Mouse (Mus musculus): ENCODE measurements around the gene Chst13.

Gene Chst13

GRCm38 (mm10) chr6:90324991-90325390 lies at the start of gene Chst13:
Chst13 (minus strand) TSS chr6:90325185.
- DNase-seq (ENCODE audit: low read depth): no peak

GRCm38 (mm10) chr6:90374647-90375046 lies 49.7 kb upstream of the Chst13 start:
- no peak for DNase-seq (ENCODE audit: low read depth)

- DNase-seq (ENCODE audit: low read depth): peak; percentile 43
Observed at GRCm38 (mm10) chr6:90369725-90370553, 45.0 kb upstream of the Chst13 start.

- peak; percentile 95 for DNase-seq (ENCODE audit: low read depth)
Observed at GRCm38 (mm10) chr6:90368976-90369724, 44.2 kb upstream of the Chst13 start, which contains the start of gene Zxdc. Zxdc (plus strand) TSS chr6:90369492.

- no peak for DNase-seq (ENCODE audit: low read depth)
Observed at GRCm38 (mm10) chr6:90363301-90363700, 38.3 kb upstream of the Chst13 start.

- no peak for DNase-seq (ENCODE audit: low read depth)
Observed at GRCm38 (mm10) chr6:90360922-90361614, 36.1 kb upstream of the Chst13 start.

- DNase-seq (ENCODE audit: low read depth): peak; percentile 35
Observed at GRCm38 (mm10) chr6:90360024-90360781, 35.2 kb upstream of the Chst13 start.

- no peak for DNase-seq (ENCODE audit: low read depth)
Observed at GRCm38 (mm10) chr6:90359445-90359844, 34.5 kb upstream of the Chst13 start.

GRCm38 (mm10) chr6:90358142-90358541 lies 33.2 kb upstream of the Chst13 start:
- DNase-seq (ENCODE audit: low read depth): no peak

- no peak for DNase-seq (ENCODE audit: low read depth)
Observed at GRCm38 (mm10) chr6:90350011-90350410, 25.0 kb upstream of the Chst13 start.

- no peak for DNase-seq (ENCODE audit: low read depth)
Observed at GRCm38 (mm10) chr6:90348500-90348899, 23.5 kb upstream of the Chst13 start.

GRCm38 (mm10) chr6:90347183-90347582 lies 22.2 kb upstream of the Chst13 start:
- DNase-seq (ENCODE audit: low read depth): no peak

GRCm38 (mm10) chr6:90342343-90342742 lies 17.4 kb upstream of the Chst13 start:
- DNase-seq (ENCODE audit: low read depth): no peak

- DNase-seq (ENCODE audit: low read depth): peak; percentile 31
Observed at GRCm38 (mm10) chr6:90334244-90334643, 9.3 kb upstream of the Chst13 start.

GRCm38 (mm10) chr6:90332561-90333425 lies 7.8 kb upstream of the Chst13 start, which contains the start of gene Uroc1:
Uroc1 (plus strand) TSS chr6:90333284.
- no peak for DNase-seq (ENCODE audit: low read depth)

- no peak for DNase-seq (ENCODE audit: low read depth)
Observed at GRCm38 (mm10) chr6:90329953-90330352, 5.0 kb upstream of the Chst13 start.

- DNase-seq (ENCODE audit: low read depth): peak; percentile 21
Observed at GRCm38 (mm10) chr6:90327670-90328069, 2.7 kb upstream of the Chst13 start.

- no peak for DNase-seq (ENCODE audit: low read depth)
Observed at GRCm38 (mm10) chr6:90324463-90324862, 522 bp downstream of the Chst13 start.

GRCm38 (mm10) chr6:90324026-90324425 lies 959 bp downstream of the Chst13 start:
- no peak for DNase-seq (ENCODE audit: low read depth)

- peak; percentile 10 for DNase-seq (ENCODE audit: low read depth)
Observed at GRCm38 (mm10) chr6:90321811-90322210, 3.2 kb downstream of the Chst13 start.

- peak; percentile 36 for DNase-seq (ENCODE audit: low read depth)
Observed at GRCm38 (mm10) chr6:90320429-90320828, 4.6 kb downstream of the Chst13 start.
